Mouse (Mus musculus) frontal cortex, postnatal 10 days (tissue): ENCODE data around the gene Carmil3.

Source experiments
- DNase-seq, 2 experiments: peaks; one replicate each; pipeline ENCODE4 v3.0.0; 2022; ENCODE audit warnings: low spot score in 2 of 2, mixed read lengths in 1 of 2

Gene Carmil3

GRCm38 (mm10) chr14:55490361-55491201, at the start of gene Carmil3:
Gene Carmil3 (plus strand): TSS chr14:55490651.
- DNase-seq: peak; percentile 83 to 87

- no peak for DNase-seq
Measured at GRCm38 (mm10) chr14:55457693-55458092, 32.8 kb upstream of the Carmil3 start.

GRCm38 (mm10) chr14:55458273-55458672, 32.2 kb upstream of the Carmil3 start:
- peak; percentile 12 to 44 for DNase-seq

- DNase-seq: no peak
Measured at GRCm38 (mm10) chr14:55458761-55459160, 31.7 kb upstream of the Carmil3 start.

GRCm38 (mm10) chr14:55459796-55460195, 30.7 kb upstream of the Carmil3 start:
- DNase-seq: no peak

- no peak for DNase-seq
Measured at GRCm38 (mm10) chr14:55460297-55460696, 30.2 kb upstream of the Carmil3 start.

- DNase-seq: no peak
Measured at GRCm38 (mm10) chr14:55461757-55462156, 28.7 kb upstream of the Carmil3 start.

GRCm38 (mm10) chr14:55466481-55466880, 24.0 kb upstream of the Carmil3 start:
- DNase-seq: no peak

GRCm38 (mm10) chr14:55467108-55467507, 23.3 kb upstream of the Carmil3 start:
- DNase-seq: no peak

- DNase-seq: no peak
Measured at GRCm38 (mm10) chr14:55468301-55468741, 22.1 kb upstream of the Carmil3 start.

GRCm38 (mm10) chr14:55469041-55469440, 21.4 kb upstream of the Carmil3 start:
- DNase-seq: no peak

- DNase-seq: no peak
Measured at GRCm38 (mm10) chr14:55469821-55470220, 20.6 kb upstream of the Carmil3 start.

- no peak for DNase-seq
Measured at GRCm38 (mm10) chr14:55470806-55471205, 19.6 kb upstream of the Carmil3 start.

- DNase-seq: no peak
Measured at GRCm38 (mm10) chr14:55475654-55476053, 14.8 kb upstream of the Carmil3 start.

GRCm38 (mm10) chr14:55477421-55477820, 13.0 kb upstream of the Carmil3 start:
- no peak for DNase-seq

- DNase-seq: no peak
Measured at GRCm38 (mm10) chr14:55477829-55478228, 12.6 kb upstream of the Carmil3 start.

GRCm38 (mm10) chr14:55478651-55479599, 11.5 kb upstream of the Carmil3 start, which contains the start of gene Dhrs4:
Gene Dhrs4 (plus strand): TSS chr14:55478758.
- DNase-seq: peak; percentile 46 to 65

GRCm38 (mm10) chr14:55479629-55480028, 10.8 kb upstream of the Carmil3 start:
- no peak for DNase-seq

- no peak for DNase-seq
Measured at GRCm38 (mm10) chr14:55484430-55485085, 5.9 kb upstream of the Carmil3 start.

- no peak for DNase-seq
Measured at GRCm38 (mm10) chr14:55486836-55487235, 3.6 kb upstream of the Carmil3 start.

GRCm38 (mm10) chr14:55491291-55491833, 911 bp downstream of the Carmil3 start:
- peak in 1 of 2 experiments; percentile 60 for DNase-seq
